Mouse (Mus musculus) cerebellum, postnatal 25 days (tissue): Measurements from ENCODE around the gene Degs1.
"Not testable (repeated sequence)": the region's sequence is repeated elsewhere in the genome, so short reads cannot be mapped to it uniquely, and the experiment has no call there.

ENCODE experiments used
- DNase-seq, 2 experiments: peaks; one replicate each; pipeline ENCODE4 v3.0.0; 2021; ENCODE audit warnings: mixed read lengths in 2 of 2

Gene Degs1

GRCm38 (mm10) chr1:182282091-182283075 lies at the start of gene Degs1:
Gene Degs1, minus strand, starts transcription at chr1:182282804.
- DNase-seq, result peak; percentile 95 to 97

GRCm38 (mm10) chr1:182325919-182326318 lies 43.3 kb upstream of the Degs1 start:
- no peak for DNase-seq

GRCm38 (mm10) chr1:182324552-182324951 lies 41.9 kb upstream of the Degs1 start:
- no peak for DNase-seq

GRCm38 (mm10) chr1:182323139-182323538 lies 40.5 kb upstream of the Degs1 start:
- no peak for DNase-seq

GRCm38 (mm10) chr1:182314201-182314600 lies 31.6 kb upstream of the Degs1 start:
- DNase-seq, result no peak

- no peak for DNase-seq
Measured at GRCm38 (mm10) chr1:182313181-182313580, 30.6 kb upstream of the Degs1 start.

- peak in 1 of 2 experiments; percentile 20 for DNase-seq
Measured at GRCm38 (mm10) chr1:182311376-182311775, 28.8 kb upstream of the Degs1 start.

GRCm38 (mm10) chr1:182310316-182310715 lies 27.7 kb upstream of the Degs1 start:
- no peak for DNase-seq

- DNase-seq, result no peak
Measured at GRCm38 (mm10) chr1:182309403-182309802, 26.8 kb upstream of the Degs1 start.

- no peak for DNase-seq
Measured at GRCm38 (mm10) chr1:182302916-182303315, 20.3 kb upstream of the Degs1 start.

GRCm38 (mm10) chr1:182302176-182302870 lies 19.7 kb upstream of the Degs1 start:
- DNase-seq, result no peak

GRCm38 (mm10) chr1:182297821-182298220 lies 15.2 kb upstream of the Degs1 start:
- DNase-seq, result no peak

- no peak for DNase-seq
Measured at GRCm38 (mm10) chr1:182297246-182297645, 14.6 kb upstream of the Degs1 start.

- no peak for DNase-seq
Measured at GRCm38 (mm10) chr1:182296816-182297215, 14.2 kb upstream of the Degs1 start.

- DNase-seq, result no peak
Measured at GRCm38 (mm10) chr1:182296141-182296540, 13.5 kb upstream of the Degs1 start.

GRCm38 (mm10) chr1:182292291-182292690 lies 9.7 kb upstream of the Degs1 start:
- DNase-seq, result no peak

- DNase-seq, result not testable (repeated sequence)
Measured at GRCm38 (mm10) chr1:182290741-182291140, 8.1 kb upstream of the Degs1 start.

- no peak for DNase-seq
Measured at GRCm38 (mm10) chr1:182289781-182290180, 7.2 kb upstream of the Degs1 start.

GRCm38 (mm10) chr1:182288601-182289000 lies 6.0 kb upstream of the Degs1 start:
- DNase-seq, result no peak

GRCm38 (mm10) chr1:182287781-182288180 lies 5.2 kb upstream of the Degs1 start:
- no peak for DNase-seq

GRCm38 (mm10) chr1:182284795-182285194 lies 2.2 kb upstream of the Degs1 start:
- DNase-seq, result no peak

GRCm38 (mm10) chr1:182283231-182283630 lies 627 bp upstream of the Degs1 start:
- DNase-seq, result peak in 1 of 2 experiments; percentile 14

GRCm38 (mm10) chr1:182281251-182281711 lies 1.3 kb downstream of the Degs1 start:
- DNase-seq, result peak in 1 of 2 experiments; percentile 11

GRCm38 (mm10) chr1:182280577-182280976 lies 2.0 kb downstream of the Degs1 start:
- no peak for DNase-seq
